8 mouse cellular contexts compared by ENCODE assay signal in the genomic region with DNA sequence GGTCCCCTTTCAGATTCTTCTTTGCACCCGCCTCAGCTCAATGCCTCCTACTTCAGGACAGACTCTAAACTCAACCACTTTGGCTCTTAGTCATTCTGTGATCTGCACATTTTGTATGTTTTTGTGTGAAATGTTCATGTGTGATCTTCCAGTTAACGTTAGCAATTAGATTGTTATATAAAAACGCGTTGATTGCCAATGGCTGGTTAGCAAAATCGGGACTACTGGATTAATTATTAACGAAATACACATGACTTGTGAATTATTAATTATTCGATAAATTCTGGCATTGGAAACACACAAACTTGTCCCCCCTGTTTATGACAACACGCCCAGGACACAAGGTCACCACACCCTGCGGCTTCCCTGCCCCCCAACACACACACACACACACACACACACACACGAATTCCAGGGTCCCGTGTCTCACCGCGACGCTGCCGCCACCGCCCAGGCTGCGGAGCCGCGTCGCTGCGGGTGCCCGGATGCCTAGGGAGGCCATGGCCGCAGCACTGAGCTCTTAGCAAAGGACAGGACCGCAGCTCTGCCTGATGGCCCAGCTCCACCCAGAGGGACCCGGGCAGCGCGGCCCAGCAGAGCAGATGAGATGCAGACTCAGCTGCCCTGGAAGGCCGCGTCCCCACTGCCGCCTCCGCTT. TPM values are rescaled to one million over a fixed set of nuclear protein-coding genes. Genes with fewer than 3 reads are reported as not detected.
DNase-seq lines count a peak whose midpoint lies in the region; ATAC-seq and TF ChIP-seq lines count a peak whose summit lies in the region.

No protein-coding gene starts in this region.

- peaks cover 44% of the 10 kb centered on the region for H3K79me2 ChIP-seq in MEL (ENCODE audit: control insufficient read depth, insufficient read depth, low read length, poor library complexity)

- peak overlapping the region; percentile 71 for H3K4me2 ChIP-seq in embryonic facial prominence, embryonic 12.5 days (replicated peaks)
- H3K4me2 ChIP-seq in liver, embryonic 14.5 days (ENCODE audit: low read depth) = peak overlapping the region; percentile 65

- H3K27me3 ChIP-seq in MEL (ENCODE audit: control insufficient read depth in 1 of 2, insufficient read depth in 2 of 2, low read length in 2 of 2) = 0 out of 4 replicates have a peak, but pooled peaks cover 0 to 1% of the 10 kb centered on the region in 2 experiments
- H3K27me3 ChIP-seq in embryonic facial prominence, embryonic 12.5 days = no peaks in the 10 kb centered on the region
- no peaks in the 10 kb centered on the region for H3K27me3 ChIP-seq in liver, embryonic 14.5 days (ENCODE audit: control insufficient read depth, insufficient read depth, low read length)
- no peaks in the 10 kb centered on the region for H3K27me3 ChIP-seq in small intestine, adult 2 months (ENCODE audit: control insufficient read depth, insufficient read depth, low read length)

- under 1% methylated on average over 31 of the region's 31 CpGs for WGBS in embryonic facial prominence, embryonic 12.5 days
- 1% methylated on average over 31 of the region's 31 CpGs for WGBS in liver, embryonic 14.5 days (ENCODE audit: insufficient replicate concordance)
- under 1% methylated on average over 31 of the region's 31 CpGs for WGBS in small intestine, adult 2 months

- ATAC-seq in embryonic facial prominence, embryonic 12.5 days (ENCODE audit: insufficient number of reproducible peaks, insufficient read depth, low FRiP score, low TSS enrichment) = peak; percentile 75
- peak; percentile 52 for ATAC-seq in inflammation-experienced regulatory T-cells, adult 6 months
- peak; percentile 89 for ATAC-seq in liver, embryonic 14.5 days (ENCODE audit: insufficient read depth)

- no peaks in the 10 kb centered on the region for H3K9me3 ChIP-seq in MEL (replicated peaks; ENCODE audit: insufficient read depth, low read length)
- H3K9me3 ChIP-seq in embryonic facial prominence, embryonic 12.5 days = no peaks in the 10 kb centered on the region
- no peaks in the 10 kb centered on the region for H3K9me3 ChIP-seq in liver, embryonic 14.5 days (ENCODE audit: control insufficient read depth, low read length)

- H3K4me1 ChIP-seq in MEL (ENCODE audit: control insufficient read depth in 1 of 2, insufficient read depth in 2 of 2, low read length in 2 of 2) = peaks cover 2 to 11% of the 10 kb centered on the region in 2 experiments
- H3K4me1 ChIP-seq in embryonic facial prominence, embryonic 12.5 days = peaks cover 13% of the 10 kb centered on the region
- peaks cover 11 to 14% of the 10 kb centered on the region in 2 experiments for H3K4me1 ChIP-seq in liver, embryonic 14.5 days (replicated peaks; ENCODE audit: control insufficient read depth in 2 of 2, insufficient read depth in 2 of 2, low read length in 1 of 2)
- H3K4me1 ChIP-seq in small intestine, adult 2 months (ENCODE audit: control insufficient read depth, insufficient read depth, insufficient read length, low read length) = peaks cover 14% of the 10 kb centered on the region; the same call in 1 of the 2 replicates

- no peak for TF ChIP-seq RAD21 in MEL (IDR thresholded peaks at IDR 0.05; ENCODE audit: low read depth, low read length)

- TF ChIP-seq CTCF in layer of hippocampus, adult 2 months (conservative IDR thresholded peaks at IDR 0.05) = no peak
- TF ChIP-seq CTCF in MEL (IDR thresholded peaks at IDR 0.05 in 2 of 3, conservative IDR thresholded peaks at IDR 0.05 in 1 of 3; ENCODE audit: control insufficient read depth in 1 of 3, insufficient read depth in 1 of 3, low read depth in 2 of 3, low read length in 3 of 3, poor library complexity in 1 of 3, severe bottlenecking in 1 of 3) = no peak
- TF ChIP-seq CTCF in liver, embryonic 14.5 days (IDR thresholded peaks at IDR 0.05; ENCODE audit: low read depth) = no peak
- no peak for TF ChIP-seq CTCF in small intestine, adult 2 months (IDR thresholded peaks at IDR 0.05; ENCODE audit: extremely low read depth, insufficient read length, insufficient replicate concordance, low read depth, low read length)

- TF ChIP-seq EP300 in MEL (IDR thresholded peaks at IDR 0.05; ENCODE audit: low read depth in 1 of 2, low read length in 2 of 2) = no peak
- no peak for TF ChIP-seq EP300 in liver, embryonic 14.5 days (IDR thresholded peaks at IDR 0.05; ENCODE audit: low read depth)

- H3K36me3 ChIP-seq in MEL (ENCODE audit: control insufficient read depth in 1 of 2, insufficient read depth in 2 of 2, low read length in 2 of 2) = peaks cover 16 to 26% of the 10 kb centered on the region in 2 experiments
- H3K36me3 ChIP-seq in embryonic facial prominence, embryonic 12.5 days = peaks cover 28% of the 10 kb centered on the region
- H3K36me3 ChIP-seq in liver, embryonic 14.5 days (replicated peaks; ENCODE audit: control insufficient read depth, insufficient read depth, low read depth) = peaks cover 30% of the 10 kb centered on the region
- H3K36me3 ChIP-seq in small intestine, adult 2 months (ENCODE audit: control insufficient read depth, insufficient read depth, low read length) = peaks cover 9% of the 10 kb centered on the region

- DNase-seq in layer of hippocampus, adult 2 months (ENCODE audit: low spot score in 2 of 2) = peak in 1 of 2 experiments; percentile 44
- DNase-seq in layer of hippocampus, adult 18-20 months (ENCODE audit: low spot score in 2 of 2) = no peak
- DNase-seq in MEL (ENCODE audit: low read depth, low spot score) = peak; percentile 61
- peak; percentile 34 to 38 (median 35) for DNase-seq in liver, embryonic 14.5 days (ENCODE audit: low read depth in 3 of 3, low spot score in 3 of 3)
- DNase-seq in right cerebral cortex, adult 18-20 months = no peak

- H3K4me3 ChIP-seq in layer of hippocampus, adult 2 months = peak overlapping the region; percentile 80
- peak overlapping the region; percentile 54 to 76 for H3K4me3 ChIP-seq in MEL (ENCODE audit: control insufficient read depth in 1 of 2, insufficient read depth in 1 of 2, low read depth in 2 of 2, low read length in 2 of 2)
- H3K4me3 ChIP-seq in embryonic facial prominence, embryonic 12.5 days = peak overlapping the region; percentile 74
- peak overlapping the region; percentile 90 to 96 for H3K4me3 ChIP-seq in liver, embryonic 14.5 days (ENCODE audit: insufficient read depth in 1 of 2, low read depth in 2 of 2, low read length in 2 of 2)
- peak overlapping the region; percentile 91 for H3K4me3 ChIP-seq in small intestine, adult 2 months (ENCODE audit: low read depth, low read length)

- H3K9ac ChIP-seq in MEL (ENCODE audit: control insufficient read depth, low read depth, low read length, poor library complexity, severe bottlenecking) = peak overlapping the region; percentile 83
- peak overlapping the region; percentile 96 for H3K9ac ChIP-seq in embryonic facial prominence, embryonic 12.5 days
- peak overlapping the region; percentile 91 for H3K9ac ChIP-seq in liver, embryonic 14.5 days (replicated peaks)

- peak overlapping the region; percentile 95 for H3K27ac ChIP-seq in layer of hippocampus, adult 2 months
- H3K27ac ChIP-seq in MEL (ENCODE audit: control insufficient read depth, low read depth, low read length) = peak overlapping the region; percentile 82
- H3K27ac ChIP-seq in embryonic facial prominence, embryonic 12.5 days = peak overlapping the region; percentile 93
- peak overlapping the region; percentile 82 for H3K27ac ChIP-seq in liver, embryonic 14.5 days
- H3K27ac ChIP-seq in small intestine, adult 2 months (ENCODE audit: insufficient read depth, low read depth, low read length) = peak overlapping the region; percentile 88

- TF ChIP-seq POLR2A in MEL (IDR thresholded peaks at IDR 0.05; ENCODE audit: control insufficient read depth in 1 of 2, insufficient read depth in 1 of 2, low read depth in 1 of 2, low read length in 2 of 2, poor library complexity in 1 of 2) = no peak
- no peak for TF ChIP-seq POLR2A in small intestine, adult 2 months (IDR thresholded peaks at IDR 0.05; ENCODE audit: low read depth, low read length)

RNA-seq across cellular contexts. Expression of gene Zfp871, which starts 0.5 kb away (rescaled TPM):
- 10 to 100 TPM; 89.6 to 97.0 TPM for total RNA-seq in layer of hippocampus, adult 2 months (2021)
- 10 to 100 TPM; 83.4 to 88.4 TPM for total RNA-seq in layer of hippocampus, adult 18-20 months (2021)
- 8.8 and 11.7 TPM in 2 replicates for total RNA-seq in MEL (2012; rRNA removed)
- 10 to 100 TPM; 12.2 to 16.9 TPM for polyA plus RNA-seq in MEL (2012; ENCODE audit: insufficient read depth in 1 of 2, insufficient read length in 2 of 2, low read depth in 1 of 2, low replicate concordance in 2 of 2, missing spikeins in 1 of 2)
- 49.0 and 51.2 TPM in 2 replicates for polyA plus RNA-seq in embryonic facial prominence, embryonic 12.5 days (2016; fragmentation: Nextera tagmentation; extraction: Ambion mirVana)
- polyA plus RNA-seq in inflammation-experienced regulatory T-cells, adult 6 months (2017; shearing (Covaris generic)) = 10 to 100 TPM; 36.0 to 59.7 (median 40.2) TPM
- 7.4 and 8.0 TPM in 2 replicates for polyA plus RNA-seq in liver, embryonic 14.5 days (2012; rRNA removed)
- polyA plus RNA-seq in liver, embryonic 14.5 days (2014; fragmentation: Nextera tagmentation; extraction: Ambion mirVana) = 9.4 and 10.6 TPM in 2 replicates
- polyA plus RNA-seq in small intestine, adult 2 months (2012; rRNA removed) = 2.7 and 6.1 TPM in 2 replicates

RNA-seq across cellular contexts. Expression of gene Zfp811, which starts 22.2 kb away (rescaled TPM):
- total RNA-seq in layer of hippocampus, adult 2 months (2021) = 1 to 10 TPM; 6.3 to 7.3 TPM
- 1 to 10 TPM; 4.7 to 5.3 TPM for total RNA-seq in layer of hippocampus, adult 18-20 months (2021)
- not detected in 2 replicates for total RNA-seq in MEL (2012; rRNA removed)
- polyA plus RNA-seq in MEL (2012; ENCODE audit: insufficient read depth in 1 of 2, insufficient read length in 2 of 2, low read depth in 1 of 2, low replicate concordance in 2 of 2, missing spikeins in 1 of 2) = not detected
- polyA plus RNA-seq in embryonic facial prominence, embryonic 12.5 days (2016; fragmentation: Nextera tagmentation; extraction: Ambion mirVana) = 9.6 and 10.3 TPM in 2 replicates
- polyA plus RNA-seq in inflammation-experienced regulatory T-cells, adult 6 months (2017; shearing (Covaris generic)) = under 1 TPM in 2 of 3 experiments, not detected in 1; 0.52 to 0.62 TPM
- 0.06 and 0.10 TPM in 2 replicates for polyA plus RNA-seq in liver, embryonic 14.5 days (2012; rRNA removed)
- 0.04 and 0.11 TPM in 2 replicates for polyA plus RNA-seq in liver, embryonic 14.5 days (2014; fragmentation: Nextera tagmentation; extraction: Ambion mirVana)
- polyA plus RNA-seq in small intestine, adult 2 months (2012; rRNA removed) = 0.04 TPM in 1 of 2 replicates, not detected in the other

RNA-seq across cellular contexts. Expression of gene Zfp799, which starts 42.5 kb away (rescaled TPM):
- total RNA-seq in layer of hippocampus, adult 2 months (2021) = 10 to 100 TPM; 30.7 to 34.6 TPM
- total RNA-seq in layer of hippocampus, adult 18-20 months (2021) = 10 to 100 TPM; 26.6 to 30.7 TPM
- total RNA-seq in MEL (2012; rRNA removed) = not detected in 2 replicates
- under 1 TPM in 1 of 2 experiments, not detected in 1; 0.01 TPM for polyA plus RNA-seq in MEL (2012; ENCODE audit: insufficient read depth in 1 of 2, insufficient read length in 2 of 2, low read depth in 1 of 2, low replicate concordance in 2 of 2, missing spikeins in 1 of 2)
- 19.4 and 23.5 TPM in 2 replicates for polyA plus RNA-seq in embryonic facial prominence, embryonic 12.5 days (2016; fragmentation: Nextera tagmentation; extraction: Ambion mirVana)
- polyA plus RNA-seq in inflammation-experienced regulatory T-cells, adult 6 months (2017; shearing (Covaris generic)) = 1 to 10 TPM; 5.2 to 8.0 (median 7.6) TPM
- 0.60 and 0.71 TPM in 2 replicates for polyA plus RNA-seq in liver, embryonic 14.5 days (2012; rRNA removed)
- polyA plus RNA-seq in liver, embryonic 14.5 days (2014; fragmentation: Nextera tagmentation; extraction: Ambion mirVana) = 1.0 and 1.5 TPM in 2 replicates
- 2.6 and 6.9 TPM in 2 replicates for polyA plus RNA-seq in small intestine, adult 2 months (2012; rRNA removed)

Comparison
In these comparisons a context has a peak if more than half of its experiments do, and no peak if none do; other contexts are left out.
1. DNase-seq: peak in MEL (single experiment) and liver, embryonic 14.5 days (3 of 3); none in layer of hippocampus, adult 18-20 months (0 of 2) and right cerebral cortex, adult 18-20 months (single experiment).
2. Peak in every context shown above with its lines, with median percentiles within 50 percentile points of each other: H3K27ac ChIP-seq, H3K4me3 ChIP-seq, H3K9ac ChIP-seq and ATAC-seq.